Mouse (Mus musculus) forebrain, embryonic 16.5 days (tissue): ENCODE data around the gene Wdr19. TPM values are rescaled to one million over a fixed set of nuclear protein-coding genes. Genes with fewer than 3 reads are reported as not detected.

Experiments used
- ATAC-seq: fragments of 200-750 bp; cut with Nextera tagmentation; 2 replicates; pipeline ENCODE4 v1.8.0; 2017; ENCODE audit warnings: mild to moderate bottlenecking, moderate library complexity
- H3K27ac ChIP-seq: fragments of 300-500 bp; sonication (generic); 2 replicates; pipeline ENCODE4 v1.5.1; 2014; ENCODE audit warnings: low read length, control low read depth
- H3K27me3 ChIP-seq: fragments of 300-500 bp; sonication (generic); replicated peaks from 2 replicates; pipeline ENCODE4 v1.6.1; 2014; ENCODE audit warnings: low read length; ENCODE audit not compliant: control insufficient read depth, insufficient read depth
- H3K36me3 ChIP-seq: fragments of 300-500 bp; sonication (generic); 2 replicates; pipeline ENCODE4 v1.6.1; 2014; ENCODE audit not compliant: control insufficient read depth, insufficient read depth
- H3K4me1 ChIP-seq: fragments of 300-500 bp; sonication (generic); replicated peaks from 2 replicates; pipeline ENCODE4 v1.6.1; 2014; ENCODE audit warnings: low read length; ENCODE audit not compliant: control insufficient read depth, insufficient read depth
- H3K4me2 ChIP-seq: fragments of 300-500 bp; sonication (generic); 2 replicates; pipeline ENCODE4 v1.6.1; 2014; ENCODE audit warnings: mild to moderate bottlenecking, low read length, control low read depth
- H3K4me3 ChIP-seq: fragments of 300-500 bp; sonication (generic); replicated peaks from 2 replicates; pipeline ENCODE4 v1.5.1; 2014; ENCODE audit warnings: mild to moderate bottlenecking, low read length, control low read depth
- H3K9ac ChIP-seq: fragments of 300-500 bp; sonication (generic); replicated peaks from 2 replicates; pipeline ENCODE4 v1.6.1; 2014; ENCODE audit warnings: low read depth, low read length, control low read depth
- H3K9me3 ChIP-seq: fragments of 300-500 bp; sonication (generic); 2 replicates; pipeline ENCODE4 v1.6.1; 2016; ENCODE audit warnings: low read length; ENCODE audit not compliant: control insufficient read depth
- WGBS: fragments of 180-500 bp; shearing (Covaris S2); extraction: QIAGEN DNeasy Blood & Tissue Kit; methylation state at CpG from one replicate; pipeline ENCODE4 v1.1.7; 2014; 5-methylcytosine and 5-hydroxymethylcytosine counted together
- polyA plus RNA-seq: library from polyadenylated mRNA; unstranded; fragments of >200 nt; fragmentation: Nextera tagmentation; extraction: Ambion mirVana; gene quantifications from 2 replicates; pipeline ENCODE4 v1.2.1, GENCODE M21; 2015

The Wdr19 gene
- 13.6 and 14.9 TPM in 2 replicates for polyA plus RNA-seq

- H3K27me3 ChIP-seq: no peaks in the 10 kb centered on the region
- no peaks in the 10 kb centered on the region for H3K9me3 ChIP-seq
- peak within 1 kb of the TSS; percentile 65 for H3K9ac ChIP-seq
- 0% methylated on average over 37 of the region's 37 CpGs for WGBS
- ATAC-seq: peak; percentile 99
- H3K36me3 ChIP-seq: no peaks in the 10 kb centered on the region
- peak within 1 kb of the TSS; percentile 78 for H3K4me3 ChIP-seq
- peak within 1 kb of the TSS; percentile 68 for H3K27ac ChIP-seq
- peaks cover 9% of the 10 kb centered on the region for H3K4me1 ChIP-seq
- H3K4me2 ChIP-seq: peak within 1 kb of the TSS; percentile 76
These were observed at the start of gene Wdr19 for GRCm38 (mm10) chr5:65199346-65200128. Gene Wdr19, plus strand, starts transcription at chr5:65199696.

DNA sequence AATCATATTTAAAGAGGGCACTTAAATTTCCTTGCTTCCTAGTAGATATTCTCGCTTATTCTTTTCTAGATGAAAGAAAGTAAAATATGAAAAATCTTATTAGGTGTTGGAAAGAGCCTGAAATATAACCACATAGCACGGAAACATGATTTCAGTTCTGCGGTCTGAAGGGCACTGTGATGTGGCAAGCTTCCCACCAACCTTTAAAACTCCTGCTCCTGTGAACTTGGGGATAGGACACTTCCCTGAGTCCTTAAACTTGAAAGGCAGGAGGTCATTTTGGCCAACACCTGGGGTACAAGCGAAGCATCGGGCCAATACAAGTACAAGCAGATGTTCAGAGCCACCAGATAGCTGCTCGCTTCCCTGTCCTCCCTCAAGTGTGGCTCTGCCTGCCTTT, 49.8 kb upstream of the Wdr19 start:
- H3K36me3 ChIP-seq: peaks cover 33% of the 10 kb centered on the region
- H3K4me2 ChIP-seq: no peak overlapping the region
- H3K27ac ChIP-seq: no peak overlapping the region
- peaks cover 2% of the 10 kb centered on the region; the same call in 1 of the 2 replicates for H3K4me1 ChIP-seq
- ATAC-seq: no peak
- H3K27me3 ChIP-seq: no peaks in the 10 kb centered on the region
- no peaks in the 10 kb centered on the region for H3K9me3 ChIP-seq
- 98% methylated on average over 6 of the region's 6 CpGs for WGBS
- H3K9ac ChIP-seq: no peak overlapping the region
- H3K4me3 ChIP-seq: no peak overlapping the region

DNA sequence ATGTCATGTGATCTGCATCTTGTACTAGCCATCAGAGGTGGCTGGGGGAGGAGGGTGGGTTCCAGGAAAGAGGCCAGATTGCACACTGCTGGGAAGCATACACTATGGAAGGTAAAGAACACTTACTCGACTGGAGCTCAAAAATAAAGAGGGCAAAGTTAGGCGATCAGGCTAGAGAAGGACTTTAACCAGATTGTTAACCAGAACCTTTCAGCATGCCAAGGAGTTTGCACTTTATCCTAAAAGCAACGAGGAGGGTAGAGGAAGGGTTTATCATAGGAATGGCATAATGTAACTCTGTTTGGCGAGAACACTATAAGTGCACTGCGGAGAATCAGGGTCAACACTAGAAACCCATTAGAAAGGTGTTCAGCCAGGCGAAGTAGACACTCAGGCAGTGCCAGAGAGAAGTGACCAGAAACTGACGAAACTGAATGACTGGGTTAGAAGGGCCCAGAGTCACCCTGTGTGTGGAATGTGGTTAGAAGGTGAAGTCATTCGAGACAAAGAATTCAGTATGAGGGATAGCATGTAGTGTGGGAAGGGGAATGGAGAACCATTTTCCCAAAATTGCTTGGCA, 49.0 kb upstream of the Wdr19 start:
- 93% methylated on average over 8 of the region's 8 CpGs for WGBS
- no peak overlapping the region for H3K9ac ChIP-seq
- H3K27me3 ChIP-seq: no peaks in the 10 kb centered on the region
- no peaks in the 10 kb centered on the region for H3K9me3 ChIP-seq
- H3K4me2 ChIP-seq: no peak overlapping the region
- H3K36me3 ChIP-seq: peaks cover 30% of the 10 kb centered on the region
- no peak for ATAC-seq
- H3K4me3 ChIP-seq: no peak overlapping the region
- peaks cover 2% of the 10 kb centered on the region; the same call in 1 of the 2 replicates for H3K4me1 ChIP-seq
- no peak overlapping the region for H3K27ac ChIP-seq

DNA sequence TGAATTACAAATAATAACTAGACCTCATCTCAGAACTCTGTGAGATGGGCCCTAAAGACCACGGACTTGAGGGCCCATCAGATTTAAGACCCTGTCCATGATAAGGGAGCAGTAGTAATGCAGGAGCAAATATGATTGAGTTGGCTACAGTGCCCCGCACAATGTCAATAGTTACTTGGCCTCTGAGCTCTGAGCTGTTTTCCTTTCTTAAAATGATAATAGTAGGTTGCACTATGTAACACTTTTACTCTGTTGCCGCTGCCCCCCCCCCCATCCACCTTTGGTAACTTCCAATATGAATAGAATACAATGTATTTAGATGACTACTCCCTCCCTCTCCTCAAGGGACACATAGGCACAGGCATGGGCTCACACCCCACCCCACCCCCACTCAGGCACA, 48.2 kb upstream of the Wdr19 start:
- Histone ChIP-seq H3K9ac (no peak overlapping the region), H3K27me3 (no peaks in the 10 kb centered on the region), H3K4me2 (no peak overlapping the region), H3K4me3 (no peak overlapping the region), H3K9me3 (no peaks in the 10 kb centered on the region), H3K27ac (no peak overlapping the region), H3K36me3 (peaks cover 28% of the 10 kb centered on the region), H3K4me1 (no peaks in the 10 kb centered on the region)
- WGBS: 96% methylated on average over 3 of the region's 3 CpGs
- no peak for ATAC-seq

- H3K9ac ChIP-seq: no peak overlapping the region
- no peak overlapping the region for H3K27ac ChIP-seq
- no peaks in the 10 kb centered on the region for H3K27me3 ChIP-seq
- WGBS: 86% methylated on average over 5 of the region's 5 CpGs
- H3K9me3 ChIP-seq: no peaks in the 10 kb centered on the region
- ATAC-seq: no peak
- H3K4me3 ChIP-seq: no peak overlapping the region
- H3K36me3 ChIP-seq: peaks cover 29% of the 10 kb centered on the region
- no peaks in the 10 kb centered on the region for H3K4me1 ChIP-seq
- no peak overlapping the region for H3K4me2 ChIP-seq
These were observed 47.7 kb upstream of the Wdr19 start for GRCm38 (mm10) chr5:65151767-65152166.

DNA sequence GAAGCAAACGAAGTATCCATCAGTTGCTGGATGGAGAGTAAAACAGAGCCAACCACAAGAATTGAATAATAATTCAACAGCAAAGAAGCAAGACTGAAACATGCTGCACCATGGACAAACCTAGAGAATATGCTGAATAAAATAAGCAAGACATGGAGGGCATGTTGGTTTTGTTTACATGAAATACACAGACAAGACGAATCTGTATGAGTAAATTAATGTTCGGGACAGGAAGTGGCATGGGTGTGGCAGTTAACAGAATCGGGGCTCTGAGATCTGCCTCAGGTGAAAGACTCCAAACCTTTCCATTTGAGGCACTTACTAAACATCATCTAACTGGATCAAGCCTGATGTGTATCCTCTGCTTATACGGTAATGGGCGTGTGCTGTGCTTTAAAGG, 45.2 kb upstream of the Wdr19 start:
- Histone ChIP-seq H3K4me3 (no peak overlapping the region), H3K9me3 (no peaks in the 10 kb centered on the region), H3K4me1 (no peaks in the 10 kb centered on the region), H3K27ac (no peak overlapping the region), H3K4me2 (no peak overlapping the region), H3K27me3 (no peaks in the 10 kb centered on the region), H3K36me3 (peaks cover 14% of the 10 kb centered on the region), H3K9ac (no peak overlapping the region)
- 91% methylated on average over 6 of the region's 6 CpGs for WGBS
- ATAC-seq: no peak

DNA sequence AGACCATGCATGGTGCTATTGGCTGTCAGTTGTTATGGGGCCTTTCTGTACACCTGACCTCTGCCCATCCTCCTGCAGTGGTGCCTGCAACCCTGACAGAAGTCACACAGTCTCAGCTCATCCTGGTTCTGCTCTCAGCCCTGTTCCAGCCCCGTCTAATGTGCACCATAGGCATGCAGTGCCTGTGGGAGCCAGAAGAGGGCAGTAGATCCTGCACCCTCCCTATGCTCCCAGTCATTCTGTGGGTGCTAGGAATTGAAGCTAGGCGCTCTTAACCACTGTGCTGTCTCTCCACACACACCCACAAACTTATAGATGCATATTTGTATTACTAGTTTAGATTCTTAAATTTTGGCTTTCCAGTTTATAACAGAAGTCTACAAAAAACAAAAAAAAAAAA, 42.6 kb upstream of the Wdr19 start:
- Histone ChIP-seq H3K27ac (no peak overlapping the region), H3K9me3 (no peaks in the 10 kb centered on the region), H3K4me1 (no peaks in the 10 kb centered on the region), H3K4me3 (no peak overlapping the region), H3K27me3 (no peaks in the 10 kb centered on the region), H3K9ac (no peak overlapping the region), H3K4me2 (no peak overlapping the region), H3K36me3 (peaks cover 14% of the 10 kb centered on the region)
- 66% methylated on average over 2 of the region's 2 CpGs for WGBS
- no peak for ATAC-seq

DNA sequence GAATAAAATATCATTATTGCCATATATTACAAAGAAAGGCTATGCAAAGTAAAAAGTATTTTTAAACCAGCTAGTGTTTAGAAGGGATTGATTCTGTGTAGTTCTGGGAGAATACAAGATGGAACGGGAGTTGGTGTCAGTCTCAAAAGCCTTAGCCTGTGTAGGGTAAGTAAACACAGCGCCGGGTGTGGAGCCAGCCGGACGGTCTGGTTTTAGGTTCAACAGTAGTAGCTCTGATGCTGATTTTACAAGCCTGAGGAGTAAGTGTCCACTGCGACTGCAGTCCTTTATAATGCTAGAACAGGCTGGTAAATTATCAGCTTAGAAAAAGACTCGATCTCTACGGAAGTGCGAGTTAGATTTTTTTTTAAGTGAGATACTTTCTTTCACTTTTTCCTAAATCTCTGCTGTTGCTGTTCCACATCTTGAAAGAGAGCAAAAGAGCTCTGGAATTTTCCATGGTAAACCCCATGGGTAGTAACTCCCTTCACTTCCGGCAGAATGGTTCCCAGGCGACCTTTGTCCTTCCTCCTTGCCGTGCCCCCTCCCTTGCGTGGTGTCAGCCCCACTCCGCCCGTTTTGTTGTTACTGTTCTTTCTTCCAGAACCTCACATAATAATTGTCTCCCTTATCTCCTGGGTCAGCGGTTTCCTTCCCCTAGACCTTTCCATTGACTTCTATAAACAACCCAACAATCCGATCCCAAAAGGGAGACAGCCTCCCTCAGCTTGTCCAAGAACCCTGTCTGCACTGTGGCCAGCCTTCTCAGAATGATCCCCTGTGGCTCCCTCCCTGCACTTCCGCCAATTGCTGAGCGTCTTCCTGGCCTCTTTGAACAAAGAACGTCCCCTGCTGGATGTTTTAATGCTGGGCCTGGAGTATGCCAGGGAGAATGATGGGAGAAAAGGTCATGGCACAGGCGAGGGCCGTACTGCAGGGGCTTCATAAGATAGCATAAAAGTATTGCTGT, 41.8 kb upstream of the Wdr19 start:
- no peak for ATAC-seq
- Histone ChIP-seq H3K9me3 (no peaks in the 10 kb centered on the region), H3K4me3 (no peak overlapping the region), H3K27me3 (no peaks in the 10 kb centered on the region), H3K36me3 (peaks cover 11% of the 10 kb centered on the region), H3K4me2 (no peak overlapping the region), H3K9ac (no peak overlapping the region), H3K27ac (no peak overlapping the region; the same call in 1 of the 2 replicates), H3K4me1 (no peaks in the 10 kb centered on the region)
- WGBS: 80% methylated on average over 22 of the region's 22 CpGs
